Mouse (Mus musculus) embryonic facial prominence, embryonic 15.5 days (tissue): ENCODE results near the gene Kcnh6. TPM values are rescaled to one million over a fixed set of nuclear protein-coding genes. Genes with fewer than 3 reads are reported as not detected.
"Not testable (repeated sequence)": the region's sequence is repeated elsewhere in the genome, so short reads cannot be mapped to it uniquely, and the experiment has no call there.

Experiments used
- ATAC-seq: fragments of 200-750 bp; cut with Nextera tagmentation; 2 replicates; pipeline ENCODE4 v1.8.0; 2017; ENCODE audit warnings: low read depth, moderate TSS enrichment; ENCODE audit not compliant: insufficient number of reproducible peaks, low FRiP score, low TSS enrichment
- H3K27ac ChIP-seq: fragments of 300-500 bp; sonication (generic); replicated peaks from 2 replicates; pipeline ENCODE4 v1.5.1; 2015; ENCODE audit warnings: mild to moderate bottlenecking, inconsistent platforms
- H3K27me3 ChIP-seq: fragments of 300-500 bp; sonication (generic); 2 replicates; pipeline ENCODE4 v1.6.1; 2015; ENCODE audit warnings: inconsistent platforms
- H3K36me3 ChIP-seq: fragments of 300-500 bp; sonication (generic); 2 replicates; pipeline ENCODE4 v1.6.1; 2015; ENCODE audit warnings: mild to moderate bottlenecking, inconsistent platforms
- H3K4me1 ChIP-seq: fragments of 300-500 bp; sonication (generic); 2 replicates; pipeline ENCODE4 v1.6.1; 2015; ENCODE audit warnings: inconsistent platforms
- H3K4me2 ChIP-seq: fragments of 300-500 bp; sonication (generic); replicated peaks from 2 replicates; pipeline ENCODE4 v1.6.1; 2015; ENCODE audit warnings: mild to moderate bottlenecking, inconsistent platforms
- H3K4me3 ChIP-seq: fragments of 300-500 bp; sonication (generic); replicated peaks from 2 replicates; pipeline ENCODE4 v1.5.1; 2015; ENCODE audit warnings: mild to moderate bottlenecking, inconsistent platforms
- H3K9ac ChIP-seq: fragments of 300-500 bp; sonication (generic); 2 replicates; pipeline ENCODE4 v1.6.1; 2015; ENCODE audit warnings: inconsistent platforms
- H3K9me3 ChIP-seq: fragments of 300-500 bp; sonication (generic); replicated peaks from 2 replicates; pipeline ENCODE4 v1.6.1; 2016; ENCODE audit warnings: inconsistent platforms
- WGBS: fragments of 180-500 bp; shearing (Covaris S2); methylation state at CpG from one replicate; pipeline ENCODE4 v1.1.7; 2015; 5-methylcytosine and 5-hydroxymethylcytosine counted together
- polyA plus RNA-seq: library from polyadenylated mRNA; unstranded; fragments of >200 nt; fragmentation: Nextera tagmentation; extraction: Ambion mirVana; gene quantifications from 2 replicates; pipeline ENCODE4 v1.2.1, GENCODE M21; 2015

Kcnh6 gene
- polyA plus RNA-seq, 1 experiment from 2014 or later, result 0.98 TPM

GRCm38 (mm10) chr11:106063756-106064155 lies 55.8 kb downstream of the Kcnh6 start:
- no peak for ATAC-seq
- Histone ChIP-seq H3K9me3 (no peaks in the 10 kb centered on the region), H3K4me1 (0 out of 2 replicates have a peak, but pooled peaks cover 9% of the 10 kb centered on the region), H3K36me3 (peaks cover 14% of the 10 kb centered on the region), H3K27ac (no peak overlapping the region), H3K4me3 (no peak overlapping the region), H3K9ac (no peak overlapping the region), H3K27me3 (no peaks in the 10 kb centered on the region), H3K4me2 (no peak overlapping the region)
- WGBS, result 80% methylated on average over 5 of the region's 5 CpGs

- no peaks in the 10 kb centered on the region for H3K27me3 ChIP-seq
- peak overlapping the region; percentile 91 for H3K4me2 ChIP-seq
- ATAC-seq, result no peak
- peaks cover 6% of the 10 kb centered on the region; the same call in 1 of the 2 replicates for H3K36me3 ChIP-seq
- H3K4me3 ChIP-seq, result peak overlapping the region; percentile 70
- no peaks in the 10 kb centered on the region for H3K9me3 ChIP-seq
- 0 out of 2 replicates have a peak, but pooled peaks cover 9% of the 10 kb centered on the region for H3K4me1 ChIP-seq
- WGBS, result 38% methylated on average over 18 of the region's 18 CpGs
- H3K9ac ChIP-seq, result peak overlapping the region; percentile 56; the same call in 1 of the 2 replicates
- H3K27ac ChIP-seq, result peak overlapping the region; percentile 92
Observed at GRCm38 (mm10) chr11:106065073-106065922, 57.4 kb downstream of the Kcnh6 start.

GRCm38 (mm10) chr11:106065923-106066571 lies 58.1 kb downstream of the Kcnh6 start, which contains the start of gene Taco1:
Gene Taco1 (plus strand): TSS chr11:106066061.
- Histone ChIP-seq H3K9ac (peak within 1 kb of the TSS; percentile 56), H3K27ac (peak within 1 kb of the TSS; percentile 92), H3K4me2 (peak within 1 kb of the TSS; percentile 91), H3K27me3 (no peaks in the 10 kb centered on the region), H3K9me3 (no peaks in the 10 kb centered on the region), H3K36me3 (peaks cover 11% of the 10 kb centered on the region; the same call in 1 of the 2 replicates), H3K4me1 (0 out of 2 replicates have a peak, but pooled peaks cover 9% of the 10 kb centered on the region), H3K4me3 (peak within 1 kb of the TSS; percentile 70)
- under 1% methylated on average over 49 of the region's 49 CpGs for WGBS
- ATAC-seq, result peak; percentile 92

GRCm38 (mm10) chr11:106066616-106067015 lies 58.7 kb downstream of the Kcnh6 start:
- H3K27me3 ChIP-seq, H3K4me1 ChIP-seq, H3K9me3 ChIP-seq, ATAC-seq: not testable (repeated sequence)
- peak overlapping the region; percentile 91 for H3K4me2 ChIP-seq
- peak overlapping the region; percentile 70 for H3K4me3 ChIP-seq
- peaks cover 13% of the 10 kb centered on the region; the same call in 1 of the 2 replicates for H3K36me3 ChIP-seq
- H3K9ac ChIP-seq, result peak overlapping the region; percentile 56
- WGBS, result 12% methylated on average over 23 of the region's 23 CpGs
- peak overlapping the region; percentile 92; the same call in 1 of the 2 replicates for H3K27ac ChIP-seq

GRCm38 (mm10) chr11:106073774-106074173 lies 65.8 kb downstream of the Kcnh6 start:
- ATAC-seq, result no peak
- H3K27ac ChIP-seq, result no peak overlapping the region
- H3K9ac ChIP-seq, result no peak overlapping the region
- no peaks in the 10 kb centered on the region for H3K27me3 ChIP-seq
- no peak overlapping the region for H3K4me2 ChIP-seq
- no peak overlapping the region for H3K4me3 ChIP-seq
- no peaks in the 10 kb centered on the region for H3K9me3 ChIP-seq
- peaks cover 36% of the 10 kb centered on the region; the same call in 1 of the 2 replicates for H3K36me3 ChIP-seq
- H3K4me1 ChIP-seq, result no peaks in the 10 kb centered on the region
- WGBS, result 82% methylated on average over 3 of the region's 3 CpGs

GRCm38 (mm10) chr11:106076321-106076720 lies 68.4 kb downstream of the Kcnh6 start:
- no peak for ATAC-seq
- no peak overlapping the region for H3K4me3 ChIP-seq
- H3K27me3 ChIP-seq, result no peaks in the 10 kb centered on the region
- H3K9me3 ChIP-seq, result no peaks in the 10 kb centered on the region
- H3K27ac ChIP-seq, result no peak overlapping the region
- WGBS, result 4% methylated on average over 4 of the region's 4 CpGs
- peaks cover 23% of the 10 kb centered on the region; the same call in 1 of the 2 replicates for H3K36me3 ChIP-seq
- H3K9ac ChIP-seq, result no peak overlapping the region
- no peak overlapping the region for H3K4me2 ChIP-seq
- no peaks in the 10 kb centered on the region for H3K4me1 ChIP-seq

Other genes with a start within 250 kb of the Kcnh6 start
- 29.5 and 34.6 TPM in 2 replicates for gene Cyb561, start 54.8 kb upstream of the Kcnh6 start, polyA plus RNA-seq
- 1.0 and 1.3 TPM in 2 replicates for gene Ace, start 40.2 kb upstream of the Kcnh6 start, polyA plus RNA-seq
- not detected in 2 replicates for gene Ace3, start 13.4 kb upstream of the Kcnh6 start, polyA plus RNA-seq
- gene Dcaf7, start 28.7 kb downstream of the Kcnh6 start, polyA plus RNA-seq, result 59.9 and 64.3 TPM in 2 replicates
- 9.2 and 10.1 TPM in 2 replicates for gene Taco1, start 57.9 kb downstream of the Kcnh6 start, polyA plus RNA-seq
- 27.5 and 27.6 TPM in 2 replicates for gene Map3k3, start 76.5 kb downstream of the Kcnh6 start, polyA plus RNA-seq
- gene Gm10840, start 152.7 kb downstream of the Kcnh6 start, polyA plus RNA-seq, result 0.71 TPM in 1 of 2 replicates, not detected in the other
- gene Limd2, start 152.7 kb downstream of the Kcnh6 start, polyA plus RNA-seq, result 250 and 257 TPM in 2 replicates
- 28.4 and 29.3 TPM in 2 replicates for gene Strada, start 194.0 kb downstream of the Kcnh6 start, polyA plus RNA-seq
- gene Ccdc47, start 208.2 kb downstream of the Kcnh6 start, polyA plus RNA-seq, result 88.9 and 91.8 TPM in 2 replicates
- gene Ddx42, start 208.8 kb downstream of the Kcnh6 start, polyA plus RNA-seq, result 71.1 and 77.5 TPM in 2 replicates
- 53.7 and 54.7 TPM in 2 replicates for gene Ftsj3, start 248.0 kb downstream of the Kcnh6 start, polyA plus RNA-seq
- gene Psmc5, start 248.0 kb downstream of the Kcnh6 start, polyA plus RNA-seq, result 279 and 291 TPM in 2 replicates